ENCODE assay signal across 12 mouse cellular contexts in the genomic region with DNA sequence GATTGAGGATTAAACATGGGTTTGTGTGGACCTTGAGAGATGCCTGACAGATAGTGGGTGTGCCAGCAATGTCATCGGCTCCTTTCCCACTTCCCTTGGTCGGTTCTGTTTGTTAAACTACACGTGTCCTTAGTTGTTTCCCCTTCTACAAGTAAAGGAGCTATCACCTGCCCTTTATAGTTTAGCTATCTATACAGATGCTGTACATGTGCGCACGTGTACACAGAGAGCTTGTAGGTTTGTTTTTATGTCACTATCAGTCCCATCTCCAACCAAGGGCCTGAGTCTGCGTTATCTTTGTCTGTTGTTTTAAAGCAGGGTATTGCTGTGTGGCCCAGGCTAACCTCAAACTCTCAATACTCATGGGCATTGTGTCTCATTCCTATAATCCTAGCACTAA. TPM values are rescaled to one million over a fixed set of nuclear protein-coding genes. Genes with fewer than 3 reads are reported as not detected.
"Had no signal": no experiment of that assay in that cellular context is flagged by ENCODE, and none has a peak within 500 bp of the region (broad histone marks: within the 10 kb centered on the region; RNA-seq: fewer than 3 reads in every experiment).

No protein-coding gene starts in this region.

- H3K4me3 ChIP-seq: neural tube, embryonic 13.5 days; neural tube, embryonic 15.5 days; stomach, embryonic 15.5 days had no signal

- H3K9ac ChIP-seq: neural tube, embryonic 13.5 days; neural tube, embryonic 15.5 days; stomach, embryonic 15.5 days had no signal

- H3K36me3 ChIP-seq: neural tube, embryonic 13.5 days; neural tube, embryonic 15.5 days; stomach, embryonic 15.5 days had no signal

- H3K27ac ChIP-seq: neural tube, embryonic 13.5 days; neural tube, embryonic 15.5 days; stomach, embryonic 15.5 days; stomach, postnatal 0 days had no signal

- DNase-seq: right cerebral cortex, adult 18-20 months; right cerebral cortex, postnatal 25 days; spleen, adult 18-20 months; thymus, adult 18-20 months; thymus, postnatal 25 days; thymus, postnatal 36 days had no signal

- H3K9me3 ChIP-seq: neural tube, embryonic 13.5 days; neural tube, embryonic 15.5 days; stomach, embryonic 15.5 days had no signal

- H3K4me2 ChIP-seq: neural tube, embryonic 13.5 days; neural tube, embryonic 15.5 days; stomach, embryonic 15.5 days had no signal

RNA-seq across cellular contexts. Expression of gene Myh7b, which starts 13.0 kb away (rescaled TPM):
- total RNA-seq: neutrophil, adult 5-6 weeks had no signal
- polyA plus RNA-seq: urinary bladder, adult 2 months had no signal
